Mouse (Mus musculus): ENCODE measurements at regions not wholly inside any gene's neighbourhood (a gene's known extent, or its start where the extent isn't known, plus 50 kb on each side); places are given as distances from the start of the nearest gene placed in this dataset.

DNA sequence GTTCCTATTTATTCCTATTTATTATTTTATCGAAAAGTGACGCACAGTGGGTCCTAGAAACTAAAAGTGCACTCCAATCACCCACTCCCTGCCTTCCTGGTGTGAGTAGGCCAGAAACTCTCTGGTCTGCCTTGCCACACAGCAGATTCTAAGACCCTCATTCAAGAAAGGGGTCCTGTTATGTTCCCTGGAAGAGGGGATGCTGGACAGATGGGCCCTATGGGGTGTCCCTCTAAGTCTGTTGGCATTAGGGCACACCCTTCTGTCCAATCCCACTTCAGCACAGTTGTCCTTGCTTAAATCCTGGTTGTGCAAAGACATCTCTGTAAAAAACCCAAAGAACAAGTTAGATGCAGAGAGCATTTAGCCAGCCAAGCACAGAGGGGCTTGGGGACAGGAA lies 117.8 kb upstream of the Ces5a start:
- TF ChIP-seq CTCF (IDR thresholded peaks at IDR 0.05; ENCODE audit: low read depth) (no peak), EP300 (optimal IDR thresholded peaks at IDR 0.05) (no peak)

Measured in stomach, postnatal 0 days (tissue).